ENCODE assay signal across 11 mouse cellular contexts in genomic region chr3:37724946-37725735, GRCm38 (mm10). TPM values are rescaled to one million over a fixed set of nuclear protein-coding genes. Genes with fewer than 3 reads are reported as not detected.
A peak's percentile ranks its signal among the peaks of the same experiment; 100 is the strongest.
DNase-seq lines count a peak whose midpoint lies in the region; ATAC-seq and TF ChIP-seq lines count a peak whose summit lies in the region.
"Had no signal": no experiment of that assay in that cellular context is flagged by ENCODE, and none has a peak within 500 bp of the region (broad histone marks: within the 10 kb centered on the region; RNA-seq: fewer than 3 reads in every experiment).

No protein-coding gene starts in this region.

- no peak overlapping the region for H3K4me3 ChIP-seq in forebrain, embryonic 10.5 days
- H3K4me3 ChIP-seq in forebrain, embryonic 15.5 days = no peak overlapping the region
- H3K4me3 ChIP-seq in lung, postnatal 0 days (ENCODE audit: low read depth, low read length) = no peak overlapping the region
- peak overlapping the region; percentile 48; the same call in 1 of the 2 replicates for H3K4me3 ChIP-seq in hindbrain, embryonic 15.5 days
- H3K4me3 ChIP-seq in neural tube, embryonic 15.5 days (replicated peaks) = no peak overlapping the region

- ATAC-seq in forebrain, embryonic 15.5 days (replicated peaks) = no peak
- no peak for ATAC-seq in lung, postnatal 0 days
- ATAC-seq in hindbrain, embryonic 15.5 days (ENCODE audit: low FRiP score, low read depth) = no peak; the same call in 1 of the 2 replicates
- no peak for ATAC-seq in neural tube, embryonic 15.5 days (ENCODE audit: low FRiP score)

- WGBS in forebrain, embryonic 10.5 days = 90% methylated on average over 6 of the region's 6 CpGs
- WGBS in forebrain, embryonic 15.5 days = 85% methylated on average over 6 of the region's 6 CpGs
- 69% methylated on average over 6 of the region's 6 CpGs for WGBS in lung, postnatal 0 days
- 86% methylated on average over 6 of the region's 6 CpGs for WGBS in hindbrain, embryonic 15.5 days
- 86% methylated on average over 6 of the region's 6 CpGs for WGBS in neural tube, embryonic 15.5 days

- H3K9me3 ChIP-seq in forebrain, embryonic 10.5 days = no peaks in the 10 kb centered on the region
- H3K9me3 ChIP-seq in forebrain, embryonic 15.5 days = no peaks in the 10 kb centered on the region
- no peaks in the 10 kb centered on the region for H3K9me3 ChIP-seq in lung, postnatal 0 days (ENCODE audit: low read length)
- H3K9me3 ChIP-seq in hindbrain, embryonic 15.5 days = no peaks in the 10 kb centered on the region
- no peaks in the 10 kb centered on the region for H3K9me3 ChIP-seq in neural tube, embryonic 15.5 days (replicated peaks)

- 0 out of 2 replicates have a peak overlapping the region, but pooled peaks have one; percentile 83 for H3K27ac ChIP-seq in forebrain, embryonic 10.5 days
- H3K27ac ChIP-seq in forebrain, embryonic 15.5 days (replicated peaks) = no peak overlapping the region
- peak overlapping the region; percentile 94 for H3K27ac ChIP-seq in lung, postnatal 0 days (ENCODE audit: low read length)
- no peak overlapping the region; the same call in 1 of the 2 replicates for H3K27ac ChIP-seq in hindbrain, embryonic 15.5 days (replicated peaks)
- peak overlapping the region; percentile 68; the same call in 1 of the 2 replicates for H3K27ac ChIP-seq in neural tube, embryonic 15.5 days (replicated peaks)
- H3K27ac ChIP-seq: liver, embryonic 14.5 days had no signal

- H3K9ac ChIP-seq in forebrain, embryonic 15.5 days (replicated peaks) = no peak overlapping the region
- no peak overlapping the region for H3K9ac ChIP-seq in lung, postnatal 0 days (replicated peaks; ENCODE audit: low read depth)
- no peak overlapping the region for H3K9ac ChIP-seq in hindbrain, embryonic 15.5 days
- H3K9ac ChIP-seq in neural tube, embryonic 15.5 days (replicated peaks) = no peak overlapping the region
- H3K9ac ChIP-seq: liver, embryonic 14.5 days had no signal

- H3K4me1 ChIP-seq in forebrain, embryonic 10.5 days = peaks cover 34% of the 10 kb centered on the region
- H3K4me1 ChIP-seq in forebrain, embryonic 15.5 days = peaks cover 22% of the 10 kb centered on the region
- H3K4me1 ChIP-seq in lung, postnatal 0 days (ENCODE audit: insufficient read depth, low read depth, low read length) = peaks cover 21% of the 10 kb centered on the region; the same call in 1 of the 2 replicates
- peaks cover 34% of the 10 kb centered on the region for H3K4me1 ChIP-seq in hindbrain, embryonic 15.5 days (replicated peaks)
- H3K4me1 ChIP-seq in neural tube, embryonic 15.5 days = peaks cover 23% of the 10 kb centered on the region

- DNase-seq in forebrain, embryonic 10.5 days (ENCODE audit: extremely low spot score, low spot score) = no peak
- no peak for DNase-seq in lung, postnatal 0 days (ENCODE audit: low spot score)
- no peak for DNase-seq in lung, postnatal 4 days
- no peak for DNase-seq in spleen, postnatal 10 days (ENCODE audit: low spot score in 2 of 2)
- no peak for DNase-seq in yolk sac, embryonic 10.5 days (ENCODE audit: low spot score)
- DNase-seq: kidney, postnatal 10 days had no signal

- no peak for TF ChIP-seq CTCF in lung, postnatal 0 days (IDR thresholded peaks at IDR 0.05)

- H3K27me3 ChIP-seq in forebrain, embryonic 10.5 days (ENCODE audit: poor library complexity, severe bottlenecking) = peaks cover 58% of the 10 kb centered on the region
- H3K27me3 ChIP-seq in forebrain, embryonic 15.5 days = no peaks in the 10 kb centered on the region
- H3K27me3 ChIP-seq in lung, postnatal 0 days (replicated peaks; ENCODE audit: insufficient read depth, low read length) = no peaks in the 10 kb centered on the region
- no peaks in the 10 kb centered on the region for H3K27me3 ChIP-seq in hindbrain, embryonic 15.5 days
- H3K27me3 ChIP-seq in neural tube, embryonic 15.5 days (replicated peaks) = no peaks in the 10 kb centered on the region; the same call in 1 of the 2 replicates
- H3K27me3 ChIP-seq: CH12.LX had no signal

- no peak overlapping the region for H3K4me2 ChIP-seq in forebrain, embryonic 15.5 days (replicated peaks)
- H3K4me2 ChIP-seq in lung, postnatal 0 days (replicated peaks; ENCODE audit: low read depth, low read length) = peak overlapping the region; percentile 56
- H3K4me2 ChIP-seq in hindbrain, embryonic 15.5 days = peak overlapping the region; percentile 75; the same call in 1 of the 2 replicates
- H3K4me2 ChIP-seq in neural tube, embryonic 15.5 days = peak overlapping the region; percentile 78

- no peak for TF ChIP-seq EP300 in lung, postnatal 0 days (IDR thresholded peaks at IDR 0.05)

- no peaks in the 10 kb centered on the region for H3K36me3 ChIP-seq in forebrain, embryonic 10.5 days (replicated peaks)
- H3K36me3 ChIP-seq in forebrain, embryonic 15.5 days = no peaks in the 10 kb centered on the region
- no peaks in the 10 kb centered on the region for H3K36me3 ChIP-seq in lung, postnatal 0 days (ENCODE audit: insufficient read depth, low read length)
- H3K36me3 ChIP-seq in hindbrain, embryonic 15.5 days = no peaks in the 10 kb centered on the region
- H3K36me3 ChIP-seq in neural tube, embryonic 15.5 days = no peaks in the 10 kb centered on the region

RNA-seq across cellular contexts. Expression of gene Gm5148, which starts 0.9 kb away (rescaled TPM):
- 2.4 and 3.5 TPM in 2 replicates for polyA plus RNA-seq in forebrain, embryonic 10.5 days (2016; fragmentation: Nextera tagmentation; extraction: Ambion mirVana)
- 5.7 and 6.1 TPM in 2 replicates for polyA plus RNA-seq in forebrain, embryonic 15.5 days (2015; fragmentation: Nextera tagmentation; extraction: Ambion mirVana)
- polyA plus RNA-seq in lung, postnatal 0 days (2015; fragmentation: Nextera tagmentation; extraction: Ambion mirVana) = 10.1 and 11.7 TPM in 2 replicates
- 12.2 and 13.4 TPM in 2 replicates for polyA plus RNA-seq in hindbrain, embryonic 15.5 days (2015; fragmentation: Nextera tagmentation; extraction: Ambion mirVana)
- polyA plus RNA-seq in neural tube, embryonic 15.5 days (2015; fragmentation: Nextera tagmentation; extraction: Ambion mirVana) = 9.2 and 15.2 TPM in 2 replicates

Comparison
In these comparisons a context has a peak if more than half of its experiments do, and no peak if none do; other contexts are left out.
1. H3K27ac ChIP-seq: peak in forebrain, embryonic 10.5 days (single experiment), lung, postnatal 0 days (single experiment) and neural tube, embryonic 15.5 days (single experiment); none in forebrain, embryonic 15.5 days (single experiment) and hindbrain, embryonic 15.5 days (single experiment).